Mouse (Mus musculus) kidney, postnatal 0 days (tissue): Measurements from ENCODE around the gene Bbs4. TPM values are rescaled to one million over a fixed set of nuclear protein-coding genes. Genes with fewer than 3 reads are reported as not detected.

Source experiments
- ATAC-seq: fragments of 200-750 bp; cut with Nextera tagmentation; replicated peaks from 2 replicates; pipeline ENCODE4 v1.8.0; 2017; ENCODE audit warnings: low read depth, moderate number of reproducible peaks, moderate TSS enrichment, moderate library complexity; ENCODE audit not compliant: low FRiP score
- DNase-seq: peaks from one replicate; pipeline ENCODE4 v3.0.0-alpha.2; 2016; ENCODE audit warnings: low spot score
- H3K27ac ChIP-seq: fragments of 300-500 bp; sonication (generic); 2 replicates; pipeline ENCODE4 v1.5.1; 2014; ENCODE audit warnings: mild to moderate bottlenecking
- H3K27me3 ChIP-seq: fragments of 300-500 bp; sonication (generic); 2 replicates; pipeline ENCODE4 v1.6.1; 2014; ENCODE audit warnings: low read length, mixed read lengths; ENCODE audit not compliant: insufficient read depth
- H3K36me3 ChIP-seq: fragments of 300-500 bp; sonication (generic); 2 replicates; pipeline ENCODE4 v1.6.1; 2014; ENCODE audit warnings: low read length, mixed read lengths; ENCODE audit not compliant: insufficient read depth
- H3K4me1 ChIP-seq: fragments of 300-500 bp; sonication (generic); replicated peaks from 2 replicates; pipeline ENCODE4 v1.6.1; 2014; ENCODE audit warnings: antibody characterized with exemption, low read length, mixed read lengths; ENCODE audit not compliant: insufficient read depth
- H3K4me2 ChIP-seq: fragments of 300-500 bp; sonication (generic); 2 replicates; pipeline ENCODE4 v1.6.1; 2014; ENCODE audit warnings: mild to moderate bottlenecking, low read length, moderate library complexity, mixed read lengths
- H3K4me3 ChIP-seq: fragments of 300-500 bp; sonication (generic); replicated peaks from 2 replicates; pipeline ENCODE4 v1.5.1; 2014; ENCODE audit warnings: low read depth, low read length
- H3K9ac ChIP-seq: fragments of 300-500 bp; sonication (generic); 2 replicates; pipeline ENCODE4 v1.6.1; 2014; ENCODE audit warnings: low read depth, low read length
- H3K9me3 ChIP-seq: fragments of 300-500 bp; sonication (generic); replicated peaks from 2 replicates; pipeline ENCODE4 v1.6.1; 2016; ENCODE audit warnings: low read length, inconsistent platforms, mixed read lengths
- CTCF ChIP-seq: IDR thresholded peaks from 2 replicates; pipeline ENCODE4 v1.5.1; 2016; ENCODE audit warnings: antibody characterized with exemption, low read depth, mild to moderate bottlenecking, moderate library complexity
- WGBS: fragments of 180-500 bp; shearing (Covaris S2); extraction: QIAGEN DNeasy Blood & Tissue Kit; methylation state at CpG from one replicate; pipeline ENCODE4 v1.1.7; 2014; 5-methylcytosine and 5-hydroxymethylcytosine counted together
- polyA plus RNA-seq: library from polyadenylated mRNA; unstranded; fragments of >200 nt; fragmentation: Nextera tagmentation; extraction: Ambion mirVana; gene quantifications from 2 replicates; pipeline ENCODE4 v1.2.1, GENCODE M21; 2015

Gene Bbs4
- polyA plus RNA-seq, 1 experiment from 2014 or later, result 15.1 TPM

DNA sequence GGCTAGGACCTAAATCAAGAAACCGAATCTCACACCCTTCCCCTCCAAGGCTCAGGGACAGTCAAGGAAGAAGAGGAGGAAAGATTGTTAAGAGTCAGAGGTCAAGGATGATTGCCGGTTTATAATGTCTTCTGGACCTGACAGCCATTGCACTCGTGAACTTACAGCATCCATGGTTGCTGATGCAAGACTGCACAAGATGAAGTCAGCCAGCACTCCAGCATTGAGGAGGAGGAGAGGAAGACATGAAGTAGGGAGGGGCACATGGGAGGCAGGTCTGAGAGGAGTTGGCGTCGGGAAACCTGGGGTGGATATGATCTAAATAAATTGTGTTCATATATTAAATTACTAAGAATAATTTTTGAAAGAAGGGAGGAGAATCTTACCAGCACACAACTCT, 74.6 kb downstream of the Bbs4 start:
- no peaks in the 10 kb centered on the region for H3K9me3 ChIP-seq
- no peaks in the 10 kb centered on the region for H3K36me3 ChIP-seq
- no peaks in the 10 kb centered on the region for H3K4me1 ChIP-seq
- no peaks in the 10 kb centered on the region for H3K27me3 ChIP-seq
- no peak overlapping the region for H3K27ac ChIP-seq
- no peak overlapping the region for H3K9ac ChIP-seq
- no peak overlapping the region for H3K4me2 ChIP-seq
- H3K4me3 ChIP-seq, result no peak overlapping the region
- no peak for TF ChIP-seq CTCF
- ATAC-seq (no peak), DNase-seq (no peak)
- WGBS, result 45% methylated on average over 5 of the region's 5 CpGs

DNA sequence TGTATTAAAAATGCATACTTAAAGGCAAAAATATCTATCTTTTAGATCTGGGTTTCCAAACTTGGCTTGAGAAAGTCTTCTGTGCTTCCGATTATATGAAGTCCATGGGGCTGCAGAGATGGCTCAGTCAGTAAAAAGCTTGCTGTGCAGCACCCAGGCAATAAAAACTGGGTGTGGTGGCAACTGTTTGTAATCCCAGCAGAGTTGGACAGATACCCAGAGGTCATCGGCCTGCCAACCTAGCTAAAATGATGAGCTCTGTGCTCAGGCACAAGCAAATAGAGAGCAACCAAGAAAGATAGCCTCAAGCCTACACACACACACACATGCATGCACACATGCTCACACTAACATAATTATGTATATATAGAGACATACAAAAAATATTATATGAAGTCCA, 75.1 kb downstream of the Bbs4 start:
- Histone ChIP-seq H3K4me1 (no peaks in the 10 kb centered on the region), H3K27ac (no peak overlapping the region), H3K9me3 (no peaks in the 10 kb centered on the region), H3K9ac (no peak overlapping the region), H3K4me3 (no peak overlapping the region), H3K36me3 (no peaks in the 10 kb centered on the region), H3K4me2 (no peak overlapping the region), H3K27me3 (no peaks in the 10 kb centered on the region)
- DNase-seq, result no peak
- no peak for ATAC-seq
- 97% methylated on average over 2 of the region's 2 CpGs for WGBS
- TF ChIP-seq CTCF, result no peak

DNA sequence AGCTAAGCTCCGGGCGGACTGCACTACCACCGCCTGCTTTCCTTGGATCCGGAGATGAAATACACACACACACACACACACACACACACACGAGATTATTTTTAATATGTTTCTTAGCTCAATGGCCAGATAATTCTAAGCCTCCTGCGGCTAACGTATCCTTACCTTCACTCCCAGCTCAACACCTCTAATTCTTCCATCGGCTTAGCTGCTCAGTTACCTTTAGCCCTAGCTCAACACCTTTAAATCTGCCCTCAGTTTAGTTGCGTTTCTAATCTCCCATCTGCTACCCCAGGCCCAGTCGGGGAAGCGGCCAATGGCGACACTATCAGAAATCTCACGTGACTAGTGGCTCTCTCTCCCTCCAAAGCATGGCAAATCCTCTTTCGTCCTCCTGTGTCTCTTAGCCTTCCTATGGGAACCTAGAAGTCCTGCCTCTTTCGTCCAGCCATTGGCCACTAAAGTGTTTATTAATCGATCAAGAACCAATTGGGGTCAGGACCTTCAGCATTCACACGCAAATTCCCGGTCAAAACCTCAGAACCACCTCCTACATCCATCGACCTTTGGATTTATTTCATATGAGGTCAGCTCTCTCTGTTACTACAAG, 78.4 kb downstream of the Bbs4 start:
- 88% methylated on average over 19 of the region's 19 CpGs for WGBS
- ATAC-seq (no peak), DNase-seq (no peak)
- no peak overlapping the region for H3K4me2 ChIP-seq
- no peak overlapping the region for H3K27ac ChIP-seq
- no peaks in the 10 kb centered on the region for H3K27me3 ChIP-seq
- H3K36me3 ChIP-seq, result no peaks in the 10 kb centered on the region
- no peaks in the 10 kb centered on the region for H3K9me3 ChIP-seq
- TF ChIP-seq CTCF, result no peak
- H3K4me3 ChIP-seq, result no peak overlapping the region
- H3K9ac ChIP-seq, result no peak overlapping the region
- H3K4me1 ChIP-seq, result no peaks in the 10 kb centered on the region

DNA sequence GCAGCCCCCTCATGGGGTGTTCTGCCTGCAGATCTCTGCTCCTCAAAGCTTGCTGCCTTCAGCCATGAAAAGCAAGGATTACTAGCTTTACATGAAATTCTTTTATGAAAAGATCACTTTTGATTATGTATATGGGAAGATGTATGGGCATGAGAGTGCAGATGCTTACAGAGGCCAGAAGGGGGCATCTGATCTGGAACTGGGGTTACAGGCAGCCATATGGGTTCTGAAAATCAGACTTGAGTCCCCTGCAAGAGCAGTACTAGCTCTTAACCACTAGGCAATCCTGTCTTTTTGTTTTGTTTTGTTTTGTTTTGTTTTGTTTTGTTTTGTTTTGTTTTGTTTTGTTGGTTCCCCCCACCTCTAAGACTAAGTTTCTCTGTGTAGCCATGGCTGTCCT, 80.1 kb downstream of the Bbs4 start:
- no peak overlapping the region for H3K4me2 ChIP-seq
- H3K4me1 ChIP-seq, result no peaks in the 10 kb centered on the region
- H3K36me3 ChIP-seq, result no peaks in the 10 kb centered on the region
- no peaks in the 10 kb centered on the region for H3K9me3 ChIP-seq
- H3K9ac ChIP-seq, result no peak overlapping the region
- H3K4me3 ChIP-seq, result no peak overlapping the region
- ATAC-seq, result no peak
- DNase-seq, result no peak
- TF ChIP-seq CTCF, result no peak; the same call in 1 of the 2 replicates
- no peaks in the 10 kb centered on the region for H3K27me3 ChIP-seq
- no peak overlapping the region for H3K27ac ChIP-seq

Other genes starting within 250 kb of the Bbs4 start
- 26.0 and 26.9 TPM in 2 replicates for gene Adpgk, start 62.0 kb downstream of the Bbs4 start, polyA plus RNA-seq
- 9.6 and 10.1 TPM in 2 replicates for gene Arih1, start 133.1 kb upstream of the Bbs4 start, polyA plus RNA-seq
- 57.0 and 62.7 TPM in 2 replicates for gene Hexa, start 186.0 kb upstream of the Bbs4 start, polyA plus RNA-seq
- gene Tmem202, start 186.3 kb upstream of the Bbs4 start, polyA plus RNA-seq, result 0.11 TPM in 1 of 2 replicates, not detected in the other
- gene Celf6, start 224.4 kb upstream of the Bbs4 start, polyA plus RNA-seq, result 0.05 and 0.14 TPM in 2 replicates